Mouse (Mus musculus) gonadal fat pad, adult 2 months (tissue): ENCODE results near the gene AA986860. TPM values are rescaled to one million over a fixed set of nuclear protein-coding genes. Genes with fewer than 3 reads are reported as not detected.

ENCODE experiments used
- DNase-seq: peaks from one replicate; pipeline ENCODE4 v3.0.0-alpha.2; 2012; ENCODE audit warnings: low read depth
- polyA plus RNA-seq: library from polyadenylated mRNA; depleted of rRNA; stranded (reverse); fragments of >200 nt; gene quantifications from 2 replicates; pipeline ENCODE4 v1.2.3, GENCODE M21; 2012; rRNA removed

AA986860 gene
- polyA plus RNA-seq: 1.4 and 1.9 TPM in 2 replicates

DNA sequence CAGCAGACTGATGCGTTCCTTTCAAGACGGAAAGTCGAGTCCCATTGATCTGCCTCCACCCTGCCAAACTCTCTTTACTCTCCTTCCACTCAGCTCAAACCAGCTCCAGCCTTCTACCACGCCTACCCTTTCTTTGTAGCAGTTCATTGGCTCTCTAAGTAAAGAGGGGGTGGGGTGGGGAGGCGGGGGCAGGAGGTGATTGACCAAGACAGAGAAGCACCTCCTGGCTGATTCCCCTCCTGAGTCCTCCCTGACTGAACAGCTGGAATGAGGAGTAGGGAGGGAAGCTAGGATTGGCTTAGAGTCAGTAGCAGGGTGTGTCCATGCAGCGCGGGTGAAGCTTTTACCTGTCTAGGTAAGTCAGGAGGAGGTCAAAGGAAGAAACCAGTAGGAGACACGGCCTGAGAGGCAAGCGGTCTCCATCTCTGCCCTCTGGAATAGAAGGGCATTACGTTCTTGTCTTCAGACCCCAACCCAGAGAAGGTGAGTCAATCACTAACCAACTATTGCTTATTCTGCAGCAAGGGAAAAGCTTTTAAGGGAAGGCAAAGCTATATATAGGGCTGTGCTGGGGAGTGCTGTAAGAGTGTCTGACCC lies at the start of gene AA986860:
TSS of gene AA986860 (plus strand) at position 236 of the 597 bp plus-strand sequence.
- peak; percentile 88 for DNase-seq

DNA sequence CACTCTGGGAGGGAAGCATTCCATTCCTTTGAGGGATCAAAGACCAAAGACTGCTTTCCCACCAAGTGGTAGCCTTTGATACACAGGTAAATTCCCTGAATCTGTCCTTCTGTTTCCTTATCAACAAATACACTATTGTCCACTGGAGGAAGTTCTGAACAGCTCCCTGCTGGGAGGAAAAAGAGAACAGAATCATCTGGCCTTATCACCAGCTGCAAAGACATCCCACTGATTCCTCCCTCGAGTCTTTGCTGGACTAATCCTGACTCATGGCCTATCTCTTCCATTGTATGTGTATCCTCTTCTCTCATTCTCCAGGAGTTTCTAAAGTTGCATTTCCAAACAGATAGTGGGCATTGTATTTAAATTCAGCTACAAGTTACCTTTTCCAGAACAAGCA lies 47.9 kb upstream of the AA986860 start:
- no peak for DNase-seq

- no peak for DNase-seq
Measured at GRCm38 (mm10) chr1:130698601-130699000, 33.2 kb upstream of the AA986860 start.

GRCm38 (mm10) chr1:130699937-130700633 lies 31.7 kb upstream of the AA986860 start:
- no peak for DNase-seq

GRCm38 (mm10) chr1:130701976-130702375 lies 29.8 kb upstream of the AA986860 start:
- no peak for DNase-seq

- DNase-seq: peak; percentile 89
Measured at GRCm38 (mm10) chr1:130703613-130704012, 28.2 kb upstream of the AA986860 start.

DNA sequence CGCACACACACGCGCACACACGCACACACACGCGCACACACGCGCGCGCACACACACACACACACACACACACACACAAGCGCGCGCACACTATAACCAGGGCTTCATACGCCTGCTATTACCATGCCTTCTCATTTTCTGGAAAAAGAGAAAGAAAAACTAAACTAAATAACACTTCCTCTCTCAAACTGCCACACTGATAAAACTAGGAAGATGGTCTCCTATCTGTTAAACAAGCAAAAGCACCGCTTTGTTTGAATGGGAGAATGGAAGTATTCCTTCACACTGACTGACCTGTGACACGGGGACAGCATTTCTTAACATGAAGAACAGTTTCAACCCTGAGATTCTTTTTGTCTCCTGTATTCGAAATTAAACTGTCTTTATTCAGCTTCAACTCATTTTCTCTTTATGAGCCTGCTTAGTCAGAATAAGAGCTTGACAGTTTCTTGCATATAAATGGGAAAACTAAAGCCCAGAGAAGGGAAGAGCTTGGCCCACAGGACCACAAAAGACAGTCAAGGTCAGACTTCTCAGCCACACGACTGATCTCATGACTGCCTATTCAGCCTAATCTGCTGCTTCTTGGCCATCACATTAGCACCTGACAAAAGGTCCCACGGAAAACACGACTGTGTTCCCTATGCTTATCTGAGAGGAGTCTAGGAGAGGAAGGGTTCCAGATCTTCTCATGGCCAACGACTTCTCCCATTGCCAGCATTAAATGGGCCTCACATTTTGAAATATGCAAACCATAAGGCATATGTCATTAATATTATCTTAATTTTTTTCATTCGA lies 21.3 kb upstream of the AA986860 start:
- DNase-seq: no peak

DNA sequence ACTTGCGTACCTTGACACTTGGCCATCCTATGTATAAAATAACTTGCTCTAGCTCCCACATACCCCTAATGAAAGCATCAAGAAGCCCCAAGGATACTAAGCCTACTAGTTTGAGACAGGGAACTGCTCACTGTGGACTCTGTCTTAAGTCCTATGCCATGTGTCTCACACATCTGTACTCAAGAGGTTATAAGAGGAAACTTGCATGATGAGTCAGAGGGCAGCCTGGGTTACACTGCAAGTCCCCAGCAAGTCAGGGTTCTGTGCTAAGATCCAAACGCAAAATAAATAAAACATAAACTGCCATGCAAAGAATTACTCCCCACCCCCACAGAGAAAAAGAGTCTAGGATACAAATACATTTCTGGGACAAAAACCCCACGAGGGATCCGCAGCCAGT lies 17.7 kb upstream of the AA986860 start:
- no peak for DNase-seq

DNA sequence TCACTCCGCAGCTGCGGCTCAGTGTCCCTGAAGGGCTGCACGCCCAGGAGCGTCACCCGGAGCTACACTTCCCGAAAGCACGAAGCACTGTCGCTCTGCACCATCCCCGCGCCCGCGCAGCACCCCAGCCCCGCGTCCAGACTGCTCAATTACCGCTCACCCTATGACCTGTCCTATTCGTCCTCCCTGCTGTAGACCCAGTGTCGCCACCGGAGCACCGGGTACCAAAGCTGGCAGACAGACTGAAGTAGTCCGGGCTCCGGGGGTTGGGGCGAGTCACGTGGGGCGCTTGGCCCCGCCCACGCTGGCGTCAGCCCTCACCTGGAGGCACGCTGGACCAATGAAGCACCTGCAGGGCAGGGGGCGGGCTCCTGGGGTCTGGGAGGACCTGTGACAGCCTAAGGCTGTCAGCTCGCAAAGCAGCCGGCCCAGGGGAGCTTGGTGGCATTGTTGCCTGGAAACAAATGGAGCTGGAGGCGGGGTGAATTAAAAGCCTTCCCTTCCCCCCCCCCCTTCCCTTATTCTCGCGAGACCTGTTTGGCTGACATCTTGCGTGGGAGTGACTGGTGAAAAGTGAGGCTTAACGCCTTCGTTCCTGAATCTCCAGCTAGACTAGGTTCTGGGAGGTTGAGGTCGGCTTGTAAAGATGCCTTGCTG lies 16.1 kb upstream of the AA986860 start, which contains the start of gene Gm29427:
TSS of gene Gm29427 (minus strand) at position 239 of the 657 bp plus-strand sequence.
- DNase-seq: no peak

DNA sequence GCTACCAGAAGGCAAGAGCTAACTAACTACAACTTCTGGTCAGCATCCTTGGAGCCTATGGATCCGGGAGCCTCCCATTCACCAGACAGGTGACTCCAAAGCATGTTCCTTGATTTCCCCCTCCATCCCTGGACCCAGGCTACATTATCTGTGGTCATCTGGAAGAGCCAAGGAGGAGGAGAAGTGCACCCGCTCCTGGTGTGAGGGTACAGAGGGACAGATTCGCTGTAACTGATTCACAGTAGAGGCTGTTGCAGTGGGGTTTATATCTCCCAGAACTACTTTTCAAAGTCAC lies 15.6 kb upstream of the AA986860 start:
- no peak for DNase-seq

GRCm38 (mm10) chr1:130716513-130717290 lies 15.1 kb upstream of the AA986860 start:
- DNase-seq: no peak

GRCm38 (mm10) chr1:130717291-130717871 lies 14.4 kb upstream of the AA986860 start, which contains the start of gene Yod1:
Yod1 (plus strand) TSS chr1:130717327.
- no peak for DNase-seq

DNA sequence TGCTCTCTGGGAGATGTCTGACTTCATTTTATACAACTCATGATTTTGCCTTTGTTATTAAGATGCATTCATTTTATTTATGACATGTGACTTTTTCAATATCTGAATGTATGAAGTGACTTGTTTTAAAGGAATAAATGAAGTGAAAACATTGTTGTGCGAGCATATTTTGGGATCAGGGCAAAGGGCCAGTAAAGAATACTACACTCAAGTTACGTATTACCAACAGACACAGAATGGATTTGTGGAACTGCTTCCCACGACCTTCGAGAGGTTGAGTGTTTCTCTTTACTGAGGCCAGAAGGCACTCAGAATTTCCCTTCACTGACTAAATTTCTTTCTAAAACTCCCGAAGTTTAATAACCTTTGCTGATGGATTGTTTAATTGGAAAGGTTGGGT lies 7.6 kb upstream of the AA986860 start:
- no peak for DNase-seq

GRCm38 (mm10) chr1:130726396-130726795 lies 5.4 kb upstream of the AA986860 start:
- DNase-seq: no peak

- DNase-seq: no peak
Measured at GRCm38 (mm10) chr1:130728070-130728469, 3.7 kb upstream of the AA986860 start.

GRCm38 (mm10) chr1:130728708-130729107 lies 3.1 kb upstream of the AA986860 start:
- DNase-seq: no peak

GRCm38 (mm10) chr1:130729153-130729552 lies 2.6 kb upstream of the AA986860 start, which contains the start of gene Pfkfb2:
Pfkfb2 (minus strand) TSS chr1:130729253.
- no peak for DNase-seq

- DNase-seq: no peak
Measured at GRCm38 (mm10) chr1:130732706-130733658, 1.2 kb downstream of the AA986860 start.

DNA sequence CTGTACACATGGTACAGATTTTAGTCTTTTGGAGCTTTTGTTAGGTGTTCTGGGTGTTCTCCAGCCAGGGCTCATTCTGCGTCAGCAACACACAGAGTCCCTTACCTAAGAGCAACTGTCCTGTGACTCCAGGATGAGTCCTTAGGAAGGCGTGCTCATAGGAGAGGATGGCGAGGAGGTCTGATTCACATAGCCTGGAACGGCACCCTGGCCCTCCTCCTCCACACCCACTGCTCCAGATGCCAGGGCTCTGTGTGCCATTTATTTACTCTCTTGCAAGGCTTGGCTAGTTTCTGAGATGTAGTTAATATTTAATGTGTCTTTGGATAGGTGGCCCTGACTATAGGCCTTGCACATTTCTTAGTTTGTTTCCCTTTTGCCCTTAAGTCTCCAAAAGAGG lies 1.9 kb downstream of the AA986860 start:
- no peak for DNase-seq

- DNase-seq: no peak
Measured at GRCm38 (mm10) chr1:130734452-130734851, 2.7 kb downstream of the AA986860 start.
